Mouse (Mus musculus) embryonic facial prominence, embryonic 13.5 days (tissue): Measurements from ENCODE around the gene Tmub1. TPM values are rescaled to one million over a fixed set of nuclear protein-coding genes. Genes with fewer than 3 reads are reported as not detected.
"Not testable (repeated sequence)": the region's sequence is repeated elsewhere in the genome, so short reads cannot be mapped to it uniquely, and the experiment has no call there.

ENCODE experiments used
- ATAC-seq: fragments of 200-750 bp; cut with Nextera tagmentation; 2 replicates; pipeline ENCODE4 v1.8.0; 2017; ENCODE audit warnings: low read depth; ENCODE audit not compliant: insufficient number of reproducible peaks, insufficient read depth, low FRiP score, low TSS enrichment
- H3K27ac ChIP-seq: fragments of 300-500 bp; sonication (generic); 2 replicates; pipeline ENCODE4 v1.5.1; 2015; ENCODE audit warnings: moderate library complexity, mild to moderate bottlenecking, inconsistent platforms
- H3K27me3 ChIP-seq: fragments of 300-500 bp; sonication (generic); 2 replicates; pipeline ENCODE4 v1.6.1; 2015; ENCODE audit warnings: mild to moderate bottlenecking, inconsistent platforms
- H3K36me3 ChIP-seq: fragments of 300-500 bp; sonication (generic); 2 replicates; pipeline ENCODE4 v1.6.1; 2015; ENCODE audit warnings: mild to moderate bottlenecking, inconsistent platforms
- H3K4me1 ChIP-seq: fragments of 300-500 bp; sonication (generic); 2 replicates; pipeline ENCODE4 v1.6.1; 2015; ENCODE audit warnings: inconsistent platforms
- H3K4me2 ChIP-seq: fragments of 300-500 bp; sonication (generic); 2 replicates; pipeline ENCODE4 v1.6.1; 2015; ENCODE audit warnings: moderate library complexity, mild to moderate bottlenecking, inconsistent platforms
- H3K4me3 ChIP-seq: fragments of 300-500 bp; sonication (generic); 2 replicates; pipeline ENCODE4 v1.5.1; 2015; ENCODE audit warnings: mild to moderate bottlenecking, inconsistent platforms
- H3K9ac ChIP-seq: fragments of 300-500 bp; sonication (generic); 2 replicates; pipeline ENCODE4 v1.6.1; 2015; ENCODE audit warnings: mild to moderate bottlenecking, inconsistent platforms
- H3K9me3 ChIP-seq: fragments of 300-500 bp; sonication (generic); 2 replicates; pipeline ENCODE4 v1.6.1; 2016; ENCODE audit warnings: inconsistent platforms
- WGBS: fragments of 180-500 bp; shearing (Covaris S2); methylation state at CpG from one replicate; pipeline ENCODE4 v1.1.7; 2015; ENCODE audit warnings: mixed read lengths; 5-methylcytosine and 5-hydroxymethylcytosine counted together
- polyA plus RNA-seq: library from polyadenylated mRNA; unstranded; fragments of >200 nt; fragmentation: Nextera tagmentation; extraction: Ambion mirVana; gene quantifications from 2 replicates; pipeline ENCODE4 v1.2.1, GENCODE M21; 2015

Tmub1 gene
- polyA plus RNA-seq, 1 experiment from 2014 or later = 20.2 TPM

DNA sequence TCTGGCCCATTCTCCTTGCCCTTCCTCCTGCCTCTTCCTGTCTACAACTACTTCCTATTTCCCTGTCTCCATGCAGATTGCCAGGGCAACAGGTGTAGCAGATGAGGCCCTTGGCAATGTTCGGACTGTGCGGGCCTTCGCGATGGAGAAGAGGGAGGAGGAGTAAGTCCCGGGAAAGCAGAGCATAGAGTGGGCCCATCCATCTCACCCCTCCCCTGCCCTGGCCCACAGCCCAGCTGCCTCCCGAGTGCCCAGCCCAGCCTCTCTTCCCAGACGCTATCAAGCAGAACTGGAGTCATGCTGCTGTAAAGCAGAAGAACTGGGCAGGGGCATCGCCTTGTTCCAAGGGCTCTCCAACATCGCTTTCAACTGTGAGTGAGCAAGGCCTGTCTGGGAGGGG, 45.7 kb downstream of the Tmub1 start:
- Histone ChIP-seq H3K4me2 (no peak overlapping the region), H3K36me3 (peaks cover 59% of the 10 kb centered on the region), H3K4me3 (no peak overlapping the region), H3K27me3 (no peaks in the 10 kb centered on the region), H3K9me3 (no peaks in the 10 kb centered on the region), H3K9ac (no peak overlapping the region), H3K4me1 (no peaks in the 10 kb centered on the region), H3K27ac (no peak overlapping the region)
- WGBS = 93% methylated on average over 9 of the region's 9 CpGs
- no peak for ATAC-seq

DNA sequence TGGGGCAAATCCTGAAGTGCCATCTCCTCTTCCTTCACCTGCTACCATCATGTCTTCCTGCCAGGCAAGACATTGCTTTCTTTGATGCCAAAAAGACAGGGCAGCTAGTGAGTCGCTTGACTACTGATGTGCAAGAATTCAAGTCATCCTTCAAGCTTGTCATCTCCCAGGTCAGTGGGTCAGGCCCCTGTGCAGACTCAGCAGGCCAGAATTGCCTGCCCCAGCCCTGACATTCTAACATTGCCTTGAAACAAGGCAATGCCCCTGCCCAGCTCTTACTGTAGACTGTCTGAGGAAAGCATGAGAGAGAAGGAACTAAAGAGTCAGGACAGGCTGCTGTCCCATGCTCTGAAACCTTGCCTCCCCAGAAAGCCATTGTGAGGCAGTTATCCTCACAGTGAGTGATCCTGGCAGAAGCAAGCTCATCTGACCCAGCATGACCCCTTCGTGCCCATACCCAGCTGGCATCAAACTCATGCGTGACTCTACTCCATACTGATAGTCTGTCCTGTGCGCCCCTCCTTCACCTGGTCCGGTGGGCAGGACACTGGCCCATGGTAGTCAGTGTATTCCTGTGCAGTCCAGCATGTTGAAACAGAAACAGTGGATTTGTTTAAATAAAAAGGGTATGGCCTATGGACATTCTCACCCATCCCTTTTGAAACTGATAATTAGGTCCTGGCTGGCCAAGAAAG, 46.6 kb downstream of the Tmub1 start:
- Histone ChIP-seq H3K4me2 (no peak overlapping the region), H3K4me1 (no peaks in the 10 kb centered on the region), H3K36me3 (peaks cover 50% of the 10 kb centered on the region), H3K9me3 (no peaks in the 10 kb centered on the region), H3K27ac (no peak overlapping the region), H3K27me3 (no peaks in the 10 kb centered on the region), H3K4me3 (no peak overlapping the region), H3K9ac (no peak overlapping the region)
- WGBS = 93% methylated on average over 5 of the region's 5 CpGs
- ATAC-seq = no peak

DNA sequence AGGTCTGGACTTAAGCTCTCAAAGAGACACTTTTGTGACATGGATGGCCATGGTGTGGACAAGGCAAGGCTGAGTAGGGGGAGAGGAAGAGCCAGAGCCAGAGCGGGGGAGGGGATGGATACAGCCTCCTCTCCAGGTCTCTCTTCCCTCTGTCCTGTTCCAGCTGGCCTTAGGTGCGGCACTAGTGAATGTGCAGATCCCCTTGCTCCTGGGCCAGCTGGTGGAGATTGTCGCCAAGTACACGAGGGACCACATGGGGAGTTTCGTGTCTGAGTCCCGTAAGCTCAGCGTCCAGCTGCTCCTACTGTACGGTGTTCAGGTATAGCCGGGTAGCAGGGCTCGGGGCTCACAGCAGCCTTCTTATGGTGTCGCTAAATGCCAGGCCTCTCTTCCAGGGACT, 47.3 kb downstream of the Tmub1 start:
- H3K36me3 ChIP-seq = peaks cover 43% of the 10 kb centered on the region
- no peak overlapping the region for H3K27ac ChIP-seq

DNA sequence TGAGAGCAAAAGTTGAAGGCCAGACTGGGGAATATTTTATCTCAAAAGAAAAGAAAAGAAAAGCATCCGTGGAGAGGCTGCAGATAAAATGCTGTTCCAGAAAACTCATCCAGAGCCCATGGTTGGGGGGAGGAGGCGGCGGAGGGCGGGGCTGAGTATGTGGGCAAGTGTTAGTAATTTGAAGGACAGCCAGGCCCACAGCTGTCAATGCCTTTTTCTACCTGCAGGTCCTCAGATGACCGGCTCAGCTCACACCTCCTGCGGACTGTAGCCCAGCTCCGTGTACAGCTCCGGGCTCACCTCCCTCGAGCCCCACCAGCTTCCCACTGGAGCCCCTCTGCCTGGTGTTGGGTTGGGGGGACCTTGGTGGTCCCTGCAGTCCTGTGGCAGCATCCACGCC, 48.0 kb downstream of the Tmub1 start:
- ATAC-seq = no peak
- Histone ChIP-seq H3K4me3 (no peak overlapping the region), H3K27me3 (no peaks in the 10 kb centered on the region), H3K4me1 (no peaks in the 10 kb centered on the region), H3K36me3 (peaks cover 39% of the 10 kb centered on the region), H3K9ac (no peak overlapping the region), H3K9me3 (no peaks in the 10 kb centered on the region), H3K27ac (no peak overlapping the region), H3K4me2 (no peak overlapping the region)
- WGBS = 88% methylated on average over 10 of the region's 10 CpGs

More for the DNA sequence above, 47.3 kb downstream of the Tmub1 start:
- Histone ChIP-seq H3K27me3 (no peaks in the 10 kb centered on the region), H3K4me1 (no peaks in the 10 kb centered on the region), H3K9me3 (no peaks in the 10 kb centered on the region), H3K9ac (no peak overlapping the region), H3K4me3 (no peak overlapping the region), H3K4me2 (no peak overlapping the region)
- no peak for ATAC-seq
- WGBS = 84% methylated on average over 11 of the region's 11 CpGs

DNA sequence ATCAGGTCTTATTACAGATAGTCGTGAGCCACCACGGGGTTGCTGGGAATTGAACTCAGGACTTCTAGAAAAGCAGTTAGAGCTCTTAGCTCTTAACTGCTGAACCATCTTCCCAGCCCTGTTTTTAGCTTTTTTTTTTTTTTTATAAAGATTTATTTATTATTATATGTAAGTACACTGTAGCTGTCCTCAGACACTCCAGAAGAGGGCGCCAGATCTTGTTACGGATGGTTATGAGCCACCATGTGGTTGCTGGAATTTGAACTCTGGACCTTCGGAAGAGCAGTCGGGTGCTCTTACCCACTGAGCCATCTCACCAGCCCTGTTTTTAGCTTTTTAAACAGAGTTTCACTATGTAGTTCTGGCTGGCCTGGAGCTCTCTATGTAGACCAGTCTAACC, 51.4 kb downstream of the Tmub1 start:
- not testable (repeated sequence) for H3K4me2 ChIP-seq, H3K27ac ChIP-seq, H3K4me3 ChIP-seq, H3K27me3 ChIP-seq, H3K9ac ChIP-seq, ATAC-seq, H3K9me3 ChIP-seq, H3K4me1 ChIP-seq
- H3K36me3 ChIP-seq = peaks cover 12% of the 10 kb centered on the region; the same call in 1 of the 2 replicates
- 87% methylated on average over 6 of the region's 6 CpGs for WGBS

Other genes with a start within 250 kb of the Tmub1 start
- 1.3 and 1.4 TPM in 2 replicates for gene Kcnh2, start 96.2 kb downstream of the Tmub1 start, polyA plus RNA-seq
- 5.4 and 5.9 TPM in 2 replicates for gene Nos3, start 83.0 kb downstream of the Tmub1 start, polyA plus RNA-seq
- 0.25 and 0.50 TPM in 2 replicates for gene Atg9b, start 55.7 kb downstream of the Tmub1 start, polyA plus RNA-seq
- 39.9 and 44.9 TPM in 2 replicates for gene Abcb8, start 54.2 kb downstream of the Tmub1 start, polyA plus RNA-seq
- 3.3 and 3.5 TPM in 2 replicates for gene Asic3, start 34.5 kb downstream of the Tmub1 start, polyA plus RNA-seq
- gene Cdk5, start 24.3 kb downstream of the Tmub1 start, polyA plus RNA-seq = 55.7 and 62.1 TPM in 2 replicates
- gene Slc4a2, start 24.0 kb downstream of the Tmub1 start, polyA plus RNA-seq = 41.0 and 41.2 TPM in 2 replicates
- gene Fastk, start 2.6 kb downstream of the Tmub1 start, polyA plus RNA-seq = 106 and 109 TPM in 2 replicates
- gene Agap3, start 4.3 kb upstream of the Tmub1 start, polyA plus RNA-seq = 31.5 and 31.6 TPM in 2 replicates
- gene Gbx1, start 79.3 kb upstream of the Tmub1 start, polyA plus RNA-seq = 0.11 TPM in 1 of 2 replicates, not detected in the other
- gene Asb10, start 93.1 kb upstream of the Tmub1 start, polyA plus RNA-seq = 0.56 and 0.63 TPM in 2 replicates
- gene 4931409K22Rik, start 109.0 kb upstream of the Tmub1 start, polyA plus RNA-seq = 0.11 TPM in 1 of 2 replicates, not detected in the other
- 112 and 115 TPM in 2 replicates for gene Abcf2, start 129.6 kb upstream of the Tmub1 start, polyA plus RNA-seq
- 24.2 and 26.4 TPM in 2 replicates for gene Chpf2, start 138.9 kb upstream of the Tmub1 start, polyA plus RNA-seq
- 37.4 and 43.5 TPM in 2 replicates for gene Smarcd3, start 176.6 kb upstream of the Tmub1 start, polyA plus RNA-seq
- 30.8 and 33.6 TPM in 2 replicates for gene Nub1, start 237.7 kb upstream of the Tmub1 start, polyA plus RNA-seq